Mouse (Mus musculus) testis, postnatal 14 days (tissue): ENCODE results near the gene Mmrn1.

Experiments
- DNase-seq: peaks from one replicate; pipeline ENCODE4 v3.0.0; 2021; ENCODE audit warnings: low spot score

Gene Mmrn1

GRCm38 (mm10) chr6:60993386-60994108 lies 68.8 kb downstream of the Mmrn1 start:
- no peak for DNase-seq

GRCm38 (mm10) chr6:60994114-60994513 lies 69.3 kb downstream of the Mmrn1 start:
- no peak for DNase-seq

- DNase-seq: no peak
Measured at GRCm38 (mm10) chr6:60994521-60994920, 69.7 kb downstream of the Mmrn1 start.

GRCm38 (mm10) chr6:60995596-60995995 lies 70.8 kb downstream of the Mmrn1 start:
- DNase-seq: no peak

- no peak for DNase-seq
Measured at GRCm38 (mm10) chr6:60996328-60996727, 71.6 kb downstream of the Mmrn1 start.

- DNase-seq: no peak
Measured at GRCm38 (mm10) chr6:61001003-61001790, 76.4 kb downstream of the Mmrn1 start.

- DNase-seq: no peak
Measured at GRCm38 (mm10) chr6:61003916-61004765, 79.4 kb downstream of the Mmrn1 start.

GRCm38 (mm10) chr6:61013780-61014179 lies 89.0 kb downstream of the Mmrn1 start:
- DNase-seq: no peak

- DNase-seq: no peak
Measured at GRCm38 (mm10) chr6:61019689-61020088, 94.9 kb downstream of the Mmrn1 start.

- DNase-seq: no peak
Measured at GRCm38 (mm10) chr6:61020995-61021394, 96.2 kb downstream of the Mmrn1 start.

GRCm38 (mm10) chr6:61033251-61033650 lies 108.5 kb downstream of the Mmrn1 start:
- DNase-seq: no peak
